Mouse (Mus musculus) left cerebral cortex, postnatal 36 days (tissue): ENCODE measurements at regions not wholly inside any gene's neighbourhood (a gene's known extent, or its start where the extent isn't known, plus 50 kb on each side); places are given as distances from the start of the nearest gene placed in this dataset.
"Not testable (repeated sequence)": the region's sequence is repeated elsewhere in the genome, so short reads cannot be mapped to it uniquely, and the experiment has no call there.

ENCODE experiments used
- DNase-seq, 2 experiments: peaks; one replicate each; pipeline ENCODE4 v3.0.0; 2021 to 2022; ENCODE audit warnings: low spot score in 2 of 2, mixed read lengths in 1 of 2
- intact Hi-C: fragments of 180-260 bp; cut with DNase I; formaldehyde crosslinking; loops from one replicate; pipeline ENCODE4 v1.15.1; 2025

DNA sequence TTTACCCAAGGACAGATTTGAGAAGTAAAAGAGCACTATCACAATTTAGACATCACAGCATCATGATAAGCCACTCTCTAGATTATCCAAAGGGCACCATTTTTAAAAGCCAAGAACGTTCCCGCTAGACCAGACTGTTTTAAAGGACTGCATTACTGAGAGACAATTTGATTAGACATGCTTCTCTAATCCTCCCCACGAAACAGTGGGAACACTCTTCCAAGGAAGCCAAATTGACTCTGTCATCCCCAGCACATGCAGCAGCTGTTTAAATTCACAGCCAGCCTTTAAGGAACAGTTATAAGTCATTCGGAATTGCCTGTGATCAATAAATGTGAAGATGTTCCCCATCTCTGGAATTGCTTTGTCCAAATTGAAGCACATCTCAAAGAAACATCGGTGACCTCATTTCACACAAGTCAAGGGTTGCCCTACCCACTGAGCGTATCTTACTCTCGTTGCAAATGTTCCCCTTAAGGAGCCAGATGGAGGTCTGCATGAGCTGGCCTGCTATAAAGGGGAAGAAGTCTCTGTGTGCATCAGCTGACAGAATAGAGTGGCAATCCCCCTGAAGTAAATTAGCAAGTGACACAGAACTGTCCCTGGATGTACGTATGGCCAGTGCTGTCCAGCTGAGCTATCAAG, 393.2 kb downstream of the Pid1 start:
- intact Hi-C loops = no loop called here
- DNase-seq = no peak

DNA sequence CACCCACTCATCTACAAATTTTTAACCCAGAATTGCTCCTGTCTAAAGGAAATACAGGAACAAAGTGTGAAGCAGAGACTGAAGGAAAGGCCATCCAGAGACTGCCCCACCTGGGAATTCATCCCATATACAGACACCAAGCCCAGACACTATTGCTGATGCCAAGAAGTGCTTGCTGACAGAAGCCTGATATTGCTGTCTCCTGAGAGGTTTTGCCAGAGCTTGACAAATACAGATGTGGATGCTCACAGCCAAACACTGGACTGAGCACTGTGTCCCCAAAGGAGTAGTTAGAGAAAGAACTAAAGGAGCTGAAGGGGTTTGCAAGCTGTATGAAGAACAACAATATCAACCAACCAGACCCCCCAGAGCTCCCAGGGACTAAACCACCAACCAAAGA, 399.3 kb downstream of the Pid1 start:
- DNase-seq, intact Hi-C loops: not testable (repeated sequence)

DNA sequence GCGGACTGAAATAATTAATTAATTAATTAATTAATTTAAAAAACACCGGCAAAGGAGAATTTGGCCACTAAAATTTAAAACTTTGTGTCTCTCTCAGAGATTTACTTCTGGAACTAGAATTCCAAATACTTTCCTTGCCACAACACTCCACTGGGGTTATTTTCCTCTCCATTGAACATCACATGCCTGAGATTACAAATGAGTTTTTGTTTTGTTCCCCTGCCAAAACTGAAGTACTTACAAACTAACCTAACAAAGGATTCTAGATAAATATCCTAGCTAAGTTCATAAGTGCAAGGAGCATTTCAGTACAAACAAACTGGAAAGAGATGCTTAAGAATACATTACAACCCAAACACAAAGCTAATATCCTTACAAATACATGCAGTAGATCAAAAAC, 402.2 kb downstream of the Pid1 start:
- intact Hi-C loops = no loop called here
- no peak for DNase-seq

GRCm38 (mm10) chr1:83959756-83960155, 404.2 kb downstream of the Pid1 start:
- DNase-seq = no peak
- intact Hi-C loops = no loop called here

DNA sequence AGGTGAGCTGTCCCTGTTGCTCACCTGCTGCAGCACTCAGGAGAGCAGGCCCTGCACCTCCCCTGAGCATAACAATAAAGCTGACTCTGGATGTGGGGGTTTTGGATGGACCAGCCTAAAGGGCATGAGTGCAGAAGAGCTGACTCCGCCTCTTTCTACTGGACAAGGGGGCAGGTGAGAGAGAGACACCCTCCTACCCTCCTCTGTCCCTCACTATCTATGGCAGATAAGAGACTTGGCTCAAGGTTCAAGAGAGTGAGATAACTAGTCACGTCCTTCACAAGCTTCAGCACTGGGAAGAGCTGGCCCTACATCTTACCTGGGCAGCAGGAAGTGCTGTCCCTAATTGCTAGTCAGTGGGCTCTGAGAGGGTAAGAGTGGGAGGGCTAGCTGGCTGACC, 441.1 kb downstream of the Pid1 start:
- intact Hi-C loops = no loop called here
- no peak for DNase-seq

- intact Hi-C loops = no loop called here
- DNase-seq = no peak
Measured at GRCm38 (mm10) chr1:83915454-83915853, 448.5 kb downstream of the Pid1 start.

- intact Hi-C loops = no loop called here
- no peak for DNase-seq
Measured at GRCm38 (mm10) chr1:83907347-83907746, 456.6 kb downstream of the Pid1 start.

DNA sequence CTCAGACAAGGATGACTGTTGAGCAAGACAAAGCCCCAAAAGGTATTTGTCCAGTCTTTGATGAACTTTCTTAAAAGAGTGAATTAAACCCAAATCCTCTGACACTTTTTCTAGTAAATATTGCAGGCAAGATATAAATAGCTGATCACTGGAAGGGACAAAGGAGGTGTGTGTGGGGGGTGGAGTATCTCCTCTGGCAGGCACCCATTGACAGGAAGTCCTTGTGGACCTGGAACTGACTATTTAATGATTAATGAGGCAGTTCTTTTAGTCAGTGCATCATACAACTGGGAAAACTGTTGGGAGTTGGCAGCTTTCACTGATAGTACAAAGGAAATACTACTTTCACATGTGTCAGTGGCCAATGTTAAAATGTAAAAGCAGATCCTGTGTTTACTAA, 457.1 kb downstream of the Pid1 start:
- intact Hi-C loops = no loop called here
- no peak for DNase-seq

GRCm38 (mm10) chr1:83900135-83900534, 463.8 kb downstream of the Pid1 start:
- no peak for DNase-seq
- intact Hi-C loops = no loop called here

- intact Hi-C loops = no loop called here
- DNase-seq = no peak
Measured at GRCm38 (mm10) chr1:83896650-83897049, 467.3 kb downstream of the Pid1 start.

GRCm38 (mm10) chr1:83879109-83879399, 471.1 kb upstream of the Sphkap start:
- no peak for DNase-seq
- intact Hi-C loops = no loop called here

- intact Hi-C loops = no loop called here
- DNase-seq = no peak
Measured at GRCm38 (mm10) chr1:83878330-83879108, 470.5 kb upstream of the Sphkap start.

DNA sequence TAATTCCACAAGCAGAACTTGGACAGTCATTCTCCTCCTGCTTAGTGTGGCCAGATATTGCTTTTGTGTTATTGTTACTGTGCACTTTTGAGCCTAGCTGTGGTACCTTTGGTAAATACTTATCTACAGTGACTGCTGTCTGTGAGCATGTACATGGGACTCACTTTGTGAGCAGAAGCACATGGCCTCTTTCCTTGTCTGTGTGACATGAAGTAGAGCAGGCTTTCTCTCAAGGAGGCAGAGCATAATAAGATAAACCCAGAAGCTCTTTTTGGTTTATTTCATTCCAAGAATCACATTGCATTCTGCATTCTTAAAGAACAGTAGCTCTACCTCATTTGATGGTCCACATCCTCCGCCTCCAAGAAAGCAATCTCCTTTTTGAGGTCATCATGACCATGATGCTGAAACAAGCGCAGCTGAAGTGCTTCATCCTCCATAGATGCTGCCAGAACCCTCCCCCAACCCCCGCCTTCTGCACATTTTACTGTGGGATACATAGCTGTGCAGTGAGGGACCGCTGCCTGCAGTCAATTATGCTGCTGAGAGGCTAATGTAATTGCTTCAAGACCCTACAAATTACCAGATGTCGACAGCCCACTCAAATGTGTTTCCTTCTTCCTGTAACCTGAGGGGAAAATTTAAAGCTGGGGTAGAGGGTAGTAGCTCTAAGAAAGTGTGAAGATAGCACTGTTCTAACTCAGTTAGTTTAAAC, 463.0 kb upstream of the Sphkap start:
- intact Hi-C loops = no loop called here
- DNase-seq = peak in 1 of 2 experiments; percentile 5

DNA sequence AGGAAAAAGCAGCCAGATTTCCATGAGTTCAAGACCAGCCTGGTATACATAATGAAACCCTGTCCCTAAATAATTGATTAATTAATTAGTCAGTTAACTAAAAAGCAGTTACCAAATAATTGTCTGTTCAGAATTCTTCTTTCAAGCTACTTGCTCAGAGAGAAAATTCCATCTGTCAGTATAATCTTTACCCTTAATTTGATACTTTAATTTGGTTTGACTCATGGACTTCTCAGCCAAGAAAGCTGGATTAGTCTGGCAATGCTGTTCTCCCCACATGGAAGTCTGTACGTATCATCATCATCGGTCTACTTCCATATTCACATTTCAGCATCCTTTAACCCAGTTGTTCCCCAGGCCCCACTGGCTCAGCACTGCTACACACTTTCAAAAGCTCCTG, 461.0 kb upstream of the Sphkap start:
- no peak for DNase-seq
- intact Hi-C loops = no loop called here

DNA sequence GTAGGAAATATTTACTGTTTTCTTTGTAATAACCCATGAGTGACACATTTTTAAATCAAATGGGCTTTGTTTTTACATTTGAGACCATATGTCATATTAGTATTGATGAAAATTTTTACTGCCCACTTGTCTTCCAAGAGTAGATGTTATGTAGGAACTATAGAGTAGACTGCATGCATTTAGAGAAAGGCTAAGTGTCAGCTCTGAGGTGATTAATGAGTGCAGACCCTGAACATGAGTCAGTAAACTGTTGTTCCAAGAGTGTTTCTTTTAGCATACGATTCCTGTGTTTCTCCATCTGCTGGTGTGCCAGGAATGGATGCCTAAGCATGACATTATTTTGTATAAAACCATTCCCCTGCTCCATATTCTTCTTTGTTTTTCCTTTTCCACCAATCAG, 454.5 kb upstream of the Sphkap start:
- no peak for DNase-seq
- intact Hi-C loops = no loop called here

DNA sequence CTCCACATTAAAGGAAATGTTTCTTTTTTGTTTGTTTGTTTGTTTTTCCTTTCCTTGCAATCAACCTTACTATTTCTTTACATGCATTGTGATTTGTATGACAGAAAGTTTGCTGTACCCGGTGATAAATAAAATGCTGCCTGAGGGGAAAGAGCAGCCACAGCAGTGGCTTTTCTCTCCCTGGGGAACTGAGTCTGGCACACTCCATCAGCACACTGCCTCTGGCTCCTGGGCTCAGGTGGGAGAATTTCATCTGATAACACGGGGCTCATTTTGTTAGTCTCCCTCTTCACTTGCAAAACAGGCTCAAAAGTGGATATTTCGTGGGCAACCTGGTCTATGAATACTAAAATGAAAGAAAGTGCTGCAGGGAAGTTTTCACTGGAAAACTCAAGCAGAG, 454.1 kb upstream of the Sphkap start:
- DNase-seq = no peak
- intact Hi-C loops = no loop called here

DNA sequence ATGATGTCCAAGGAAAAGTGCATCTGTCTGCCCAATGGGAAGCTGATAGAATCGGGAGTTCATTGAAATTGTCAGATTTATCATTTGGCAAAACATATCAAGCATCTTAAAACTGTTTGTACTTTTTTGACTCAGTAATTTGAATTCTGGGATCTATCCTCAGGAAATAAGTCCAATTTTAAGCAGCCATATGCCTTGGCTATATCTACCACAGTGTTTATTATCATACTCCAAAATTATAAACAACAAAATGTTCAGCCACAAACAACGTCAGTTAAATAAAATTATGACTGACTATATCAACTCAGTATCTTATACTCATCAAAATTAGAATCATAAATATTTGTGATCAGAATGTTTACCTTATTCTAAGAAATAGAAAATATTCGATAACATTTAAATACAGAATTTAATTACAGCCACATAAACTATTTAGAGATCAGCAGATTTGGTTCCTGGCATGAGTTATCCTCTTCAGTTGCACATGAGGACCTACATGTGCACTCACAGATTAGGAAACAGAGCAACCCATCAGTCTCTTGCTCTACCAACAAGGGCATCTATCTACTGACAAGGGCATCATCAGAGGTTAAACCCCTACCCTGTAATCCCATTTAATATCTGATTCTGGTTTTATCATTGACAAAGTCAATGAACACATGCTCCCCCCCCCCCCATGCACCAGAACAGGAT, 451.9 kb upstream of the Sphkap start:
- intact Hi-C loops = no loop called here

DNA sequence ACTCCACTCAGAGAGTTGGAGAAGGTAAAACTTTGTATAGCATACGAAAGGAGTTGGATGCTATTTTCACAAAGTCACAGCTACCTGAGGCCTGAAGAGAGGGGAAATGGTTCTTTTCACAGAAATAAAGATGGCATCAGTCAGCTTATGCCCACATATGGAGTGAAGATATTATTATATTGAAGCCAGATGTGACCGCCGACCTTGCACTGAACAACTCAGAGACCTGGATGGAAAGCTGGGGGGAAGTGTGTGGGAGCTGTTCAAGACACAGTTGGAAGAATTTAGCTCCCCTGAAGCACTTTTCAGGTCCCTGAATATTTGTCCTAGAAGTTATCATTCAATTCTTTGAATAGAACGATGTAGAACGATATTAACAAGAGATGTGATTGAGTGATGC, 446.0 kb upstream of the Sphkap start:
- intact Hi-C loops = no loop called here
- DNase-seq = no peak

More for the DNA sequence above, 451.9 kb upstream of the Sphkap start:
- DNase-seq = no peak

DNA sequence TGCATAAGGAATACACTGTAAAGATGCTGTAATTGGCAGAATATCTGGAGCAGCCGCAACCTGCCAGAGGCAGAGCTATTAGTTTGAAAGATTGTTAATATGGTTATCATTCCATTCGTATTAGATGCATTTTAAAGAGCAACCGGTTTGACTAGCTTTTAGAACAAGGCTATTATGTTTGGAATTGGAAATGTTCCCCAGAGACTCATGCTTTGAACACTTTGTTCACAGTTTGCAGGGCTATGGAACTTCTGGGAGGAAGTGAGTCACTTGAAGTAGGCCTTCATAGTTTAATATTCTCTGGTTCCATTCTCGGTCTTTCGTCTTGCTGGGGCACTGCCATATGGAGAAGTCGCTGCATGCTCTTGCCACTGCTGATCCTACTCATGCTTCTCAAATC, 443.1 kb upstream of the Sphkap start:
- no peak for DNase-seq
- intact Hi-C loops = no loop called here

- DNase-seq = no peak
- intact Hi-C loops = no loop called here
Measured at GRCm38 (mm10) chr1:83848414-83848813, 440.4 kb upstream of the Sphkap start.

DNA sequence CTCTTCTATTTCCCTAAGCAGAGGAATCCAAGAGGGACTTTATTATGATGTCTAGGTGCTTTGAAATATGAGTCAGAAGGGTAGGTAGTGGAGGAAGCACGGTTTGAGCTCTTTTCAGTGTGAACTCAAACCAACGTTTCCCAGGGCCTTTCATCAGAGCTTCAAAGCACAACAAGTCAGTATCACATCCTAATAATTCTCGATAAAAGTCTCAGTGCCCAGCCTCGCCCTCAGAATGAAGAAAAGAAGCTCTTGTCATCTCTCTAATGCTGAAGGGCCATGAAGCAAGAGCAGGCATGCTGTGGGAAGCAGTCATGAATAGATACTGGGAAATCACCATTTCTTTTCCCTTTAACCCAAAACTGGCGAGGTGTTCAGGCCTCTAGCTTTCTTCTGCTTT, 440.0 kb upstream of the Sphkap start:
- no peak for DNase-seq
- intact Hi-C loops = no loop called here
